Mouse (Mus musculus) embryo, embryonic 11 days (tissue): ENCODE results near the gene Acer1.

ENCODE experiments used
- DNase-seq: peaks from one replicate; pipeline ENCODE4 v3.0.0-alpha.2; 2015

Acer1 gene

DNA sequence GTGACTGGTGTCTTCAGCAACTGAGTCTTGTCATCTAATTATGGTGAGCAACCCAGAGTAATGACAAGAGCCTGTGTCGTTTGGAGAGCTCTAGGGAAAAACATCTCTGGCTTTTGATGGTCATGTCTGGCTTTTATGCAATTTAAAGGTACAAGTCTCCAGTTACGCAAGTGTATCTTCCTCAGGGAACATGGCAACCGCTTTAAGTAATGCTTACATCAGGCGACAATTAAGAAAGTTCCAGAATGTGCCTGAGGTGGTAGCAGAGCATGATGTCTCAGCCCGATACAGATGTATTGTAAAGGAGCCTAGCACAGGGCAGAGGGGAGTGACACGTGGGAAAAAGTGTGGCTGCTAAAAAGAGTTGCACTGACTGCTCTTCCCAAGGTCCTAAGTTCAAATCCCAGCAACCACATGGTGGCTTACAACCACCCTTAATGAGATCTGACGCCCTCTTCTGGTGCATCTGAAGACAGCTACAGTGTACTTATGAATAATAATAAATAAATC lies 7.0 kb upstream of the Acer1 start:
- DNase-seq, result no peak

DNA sequence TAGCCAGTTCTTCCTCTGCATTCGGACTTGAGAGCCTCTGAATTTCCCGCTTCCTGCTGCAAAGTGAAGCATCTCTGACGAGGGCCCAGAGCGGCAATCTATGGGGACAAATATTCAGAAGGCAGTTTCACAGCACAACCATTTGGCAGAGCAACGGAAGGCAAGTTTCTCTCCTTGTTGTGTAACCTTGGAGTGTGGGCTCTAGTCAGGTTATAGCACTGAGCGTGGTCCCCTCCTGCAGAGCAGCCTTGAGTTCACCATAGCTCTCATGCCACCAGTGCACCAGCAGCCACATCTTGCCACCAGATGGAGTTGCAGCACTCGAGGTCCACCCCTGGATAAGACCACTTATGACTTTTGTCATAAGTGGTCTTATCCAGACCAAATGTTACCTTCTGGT lies 6.5 kb upstream of the Acer1 start:
- DNase-seq, result no peak

DNA sequence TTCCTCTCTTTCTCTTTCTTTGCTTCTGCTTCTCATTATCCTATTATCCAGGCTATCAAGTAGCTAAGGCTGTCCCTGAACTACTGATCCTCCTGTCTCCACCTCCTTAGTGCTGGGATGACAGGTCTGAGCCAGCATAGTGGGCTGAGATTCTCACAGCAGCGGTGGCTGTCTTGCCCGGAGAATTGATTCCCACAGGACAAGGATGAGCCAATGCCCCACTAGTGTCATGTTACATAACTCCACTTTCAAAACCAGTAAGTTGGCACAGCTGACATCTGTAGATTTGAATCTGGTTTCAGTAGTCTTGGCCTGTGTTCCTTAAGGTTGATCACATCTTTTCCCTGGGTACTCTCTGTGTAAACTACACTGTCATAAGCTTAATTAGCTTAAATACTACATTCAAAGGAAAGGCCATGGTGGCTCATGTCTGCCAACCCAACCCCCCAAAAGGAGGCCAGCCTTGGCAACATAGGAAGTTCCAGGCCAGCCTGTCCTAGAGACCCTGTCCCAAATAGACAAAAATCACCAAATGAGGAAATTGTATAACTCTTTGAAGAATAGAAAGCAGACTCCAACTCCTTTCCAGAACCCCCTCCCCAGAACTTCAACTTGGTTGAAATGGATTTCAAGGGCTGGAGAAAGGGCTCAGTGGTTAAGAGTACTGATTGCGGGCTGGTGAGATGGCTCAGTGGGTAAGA lies 4.3 kb upstream of the Acer1 start:
- DNase-seq, result no peak

DNA sequence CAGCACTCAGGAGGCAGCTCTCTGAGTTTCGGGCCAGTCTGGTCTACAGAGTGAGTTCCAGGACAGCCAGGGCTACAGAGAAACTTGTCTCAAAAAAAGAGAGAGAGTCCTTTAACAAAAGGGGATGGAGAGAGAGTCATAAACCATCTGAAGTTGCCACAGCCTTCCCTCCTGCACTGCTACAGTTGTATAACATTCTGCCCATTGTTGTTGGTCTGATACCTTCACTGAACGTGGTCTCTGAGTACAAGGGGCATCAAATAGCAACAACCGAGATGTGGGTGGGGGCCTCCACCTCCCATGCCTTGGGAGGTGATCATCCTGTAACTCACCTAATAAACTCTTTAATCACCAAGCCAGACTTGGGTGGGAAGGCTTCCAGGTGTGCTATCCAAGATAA lies 3.7 kb upstream of the Acer1 start:
- DNase-seq, result no peak

DNA sequence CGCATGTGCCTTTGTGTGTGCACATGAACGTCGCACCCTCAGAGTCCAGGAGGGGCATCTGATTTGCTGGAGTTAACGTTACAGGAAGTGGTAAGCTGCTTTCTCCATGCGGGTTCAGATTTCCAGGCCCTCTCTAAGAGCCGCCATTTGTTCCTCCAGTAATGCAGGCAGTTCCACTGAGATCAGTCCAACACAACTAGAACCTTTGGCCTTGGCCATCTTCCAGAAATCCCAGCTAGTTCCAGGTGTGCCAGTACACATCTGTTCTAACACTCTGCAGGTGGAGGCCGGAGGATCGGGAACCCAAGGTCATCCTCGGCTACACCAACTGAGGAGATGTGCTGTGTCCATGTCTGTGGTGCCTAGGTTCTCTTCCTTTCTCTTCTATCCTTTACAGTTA lies 3.0 kb upstream of the Acer1 start:
- no peak for DNase-seq

DNA sequence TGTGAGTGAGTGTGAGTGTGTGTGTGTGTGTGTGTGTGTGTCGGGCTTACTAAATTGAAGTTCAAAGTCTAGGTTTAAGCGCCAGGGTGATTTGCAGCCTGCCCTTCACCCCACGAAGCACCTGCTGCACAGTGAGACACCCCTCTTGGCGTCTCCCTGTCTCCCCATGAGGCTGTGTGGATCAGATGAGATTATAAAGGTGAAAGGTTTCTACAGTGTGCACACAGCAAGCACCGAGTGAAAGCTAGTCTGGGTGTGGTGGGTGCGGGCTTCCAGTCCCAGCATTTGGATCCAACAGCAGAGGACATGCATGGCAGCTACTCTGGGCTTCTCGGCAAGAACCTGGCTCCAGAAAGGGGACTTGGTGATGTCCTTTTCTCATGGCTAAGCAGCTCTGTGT lies 877 bp downstream of the Acer1 start:
- DNase-seq, result no peak

DNA sequence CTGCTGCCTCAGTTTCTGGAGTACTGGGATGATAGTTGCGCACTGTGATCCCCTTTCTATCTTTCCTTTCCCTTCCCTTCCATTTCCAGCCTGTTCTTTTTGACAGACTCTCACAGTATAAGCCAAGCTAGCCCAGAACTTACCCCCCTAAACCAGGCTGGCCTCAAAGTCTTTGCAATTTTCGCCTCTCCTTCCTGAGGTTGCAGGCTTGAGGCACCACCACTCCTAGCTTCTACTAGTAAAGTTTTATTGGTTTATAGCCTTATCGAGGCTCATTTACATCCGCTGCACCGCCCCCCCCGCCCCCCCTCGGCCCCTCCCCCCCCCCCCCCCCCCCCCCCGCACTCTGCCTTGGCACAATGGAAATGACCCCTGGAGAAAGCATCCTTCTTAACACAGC lies 2.4 kb downstream of the Acer1 start:
- DNase-seq, result no peak

DNA sequence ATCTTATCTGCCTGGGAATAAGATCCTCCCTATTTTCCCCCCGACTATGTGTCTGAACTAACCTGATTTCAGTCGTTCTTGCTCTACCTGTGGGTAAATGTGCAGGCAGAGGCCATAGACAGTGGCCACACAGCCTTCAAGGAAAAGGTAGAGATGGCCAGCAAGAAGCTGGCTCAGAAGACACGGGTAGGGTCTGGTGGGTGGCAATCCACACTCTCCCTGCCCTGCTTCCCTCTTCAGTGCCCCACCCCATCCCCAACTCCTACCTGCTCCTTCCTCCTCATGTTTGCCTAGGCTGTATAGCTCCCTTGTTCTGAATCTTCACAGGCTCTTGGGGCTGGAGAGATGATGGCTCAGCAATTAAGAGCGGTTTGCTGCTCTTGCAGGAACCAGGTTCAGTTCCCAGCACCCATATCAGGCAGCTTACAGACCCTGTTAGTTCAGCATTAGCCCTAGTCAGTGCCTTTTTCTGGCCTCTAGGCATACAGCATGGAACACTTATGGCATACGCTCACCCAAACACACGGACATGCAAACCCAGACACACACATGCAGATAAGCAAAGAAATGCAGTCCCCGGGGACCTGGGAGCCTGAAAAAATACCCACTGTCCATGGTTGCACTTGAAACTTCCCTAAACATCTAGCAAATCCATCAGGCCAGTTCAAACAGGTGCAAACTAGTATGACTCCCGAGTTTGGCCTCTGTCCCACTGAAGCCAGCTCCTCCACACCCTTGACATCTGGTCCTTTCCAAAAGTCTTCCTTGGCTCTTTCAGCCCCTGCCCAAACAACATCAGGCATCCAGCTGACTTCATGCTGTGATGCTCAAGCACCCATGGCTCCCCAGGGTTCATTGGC lies 5.2 kb downstream of the Acer1 start:
- no peak for DNase-seq

DNA sequence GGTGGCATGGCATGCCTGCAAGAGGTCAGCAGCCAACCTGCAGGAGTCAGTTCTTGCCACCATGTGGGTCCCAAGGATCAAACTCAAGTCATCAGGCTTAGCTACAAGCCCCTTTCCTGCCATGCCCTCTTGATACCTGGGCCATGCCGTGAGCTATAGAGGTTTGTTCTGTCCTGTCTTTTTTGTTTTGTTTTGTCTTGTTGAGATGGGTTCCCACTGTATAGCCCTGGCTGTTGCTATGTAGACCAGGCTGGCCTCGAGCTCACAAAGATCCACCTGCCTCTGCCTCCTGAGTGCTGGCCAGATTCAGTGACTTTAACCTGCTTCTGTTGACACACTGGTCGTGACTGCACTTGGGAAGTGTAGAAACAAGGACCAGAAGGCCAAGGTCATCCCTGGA lies 6.5 kb downstream of the Acer1 start:
- no peak for DNase-seq

DNA sequence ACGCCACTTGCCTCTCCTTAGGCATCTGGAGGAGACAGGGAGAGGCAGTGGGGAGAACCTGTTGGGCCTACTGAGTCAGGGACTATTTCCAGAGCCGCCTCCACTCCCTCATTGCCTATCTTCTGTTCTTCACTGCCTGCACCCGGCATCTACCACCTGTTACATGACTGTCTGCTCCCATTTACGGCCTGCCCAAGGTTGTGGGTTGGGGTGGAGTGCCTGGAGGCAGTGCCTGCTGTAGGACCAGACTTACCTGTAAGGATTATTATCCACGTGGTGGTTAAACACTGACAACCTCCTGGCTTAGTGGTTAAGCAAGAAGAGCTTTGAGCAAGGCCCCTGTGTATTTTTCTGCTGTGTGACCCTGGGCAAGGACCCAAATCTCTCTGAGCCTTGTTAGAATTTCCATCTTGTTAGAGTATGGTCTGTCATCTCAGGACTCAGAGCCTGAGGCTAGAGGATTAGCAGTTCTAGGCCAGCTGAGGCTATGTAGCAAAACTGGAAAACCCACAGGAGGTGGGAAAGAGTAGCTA lies 7.2 kb downstream of the Acer1 start:
- no peak for DNase-seq

DNA sequence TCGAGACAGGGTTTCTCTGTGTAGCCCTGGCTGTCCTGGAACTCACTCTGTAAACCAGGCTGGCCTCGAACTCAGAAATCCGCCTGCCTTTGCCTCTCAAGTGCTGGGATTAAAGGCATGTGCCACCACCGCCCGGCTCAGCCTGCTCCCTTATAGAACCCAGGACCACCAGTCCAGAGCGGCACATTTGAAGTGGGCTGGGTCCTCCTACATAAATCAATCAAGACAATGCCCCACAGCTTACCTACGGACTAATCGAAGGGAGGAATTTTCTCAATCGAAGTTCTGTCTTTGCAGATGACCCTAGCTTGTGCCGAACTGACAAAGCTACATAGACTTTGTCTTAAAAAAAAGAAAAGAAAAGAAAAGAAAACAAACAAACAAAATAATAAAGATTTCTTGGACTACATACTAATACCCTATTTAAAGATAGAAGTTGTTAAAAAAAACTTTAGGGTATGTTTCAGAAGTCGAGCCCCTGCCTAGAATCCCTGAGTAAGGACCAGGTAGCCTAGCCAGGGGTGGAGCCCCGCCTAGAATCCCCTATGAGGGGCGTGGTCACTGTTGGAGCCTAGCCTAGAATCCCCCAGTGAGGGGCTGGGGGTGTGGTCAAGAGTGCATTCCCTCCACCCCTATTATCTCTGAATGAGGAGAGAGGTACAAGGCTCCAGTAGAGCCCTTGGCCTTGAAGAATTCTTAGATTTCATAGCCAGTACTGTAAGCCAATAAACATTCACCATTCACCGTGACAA lies 7.8 kb downstream of the Acer1 start:
- DNase-seq, result peak; percentile 14

DNA sequence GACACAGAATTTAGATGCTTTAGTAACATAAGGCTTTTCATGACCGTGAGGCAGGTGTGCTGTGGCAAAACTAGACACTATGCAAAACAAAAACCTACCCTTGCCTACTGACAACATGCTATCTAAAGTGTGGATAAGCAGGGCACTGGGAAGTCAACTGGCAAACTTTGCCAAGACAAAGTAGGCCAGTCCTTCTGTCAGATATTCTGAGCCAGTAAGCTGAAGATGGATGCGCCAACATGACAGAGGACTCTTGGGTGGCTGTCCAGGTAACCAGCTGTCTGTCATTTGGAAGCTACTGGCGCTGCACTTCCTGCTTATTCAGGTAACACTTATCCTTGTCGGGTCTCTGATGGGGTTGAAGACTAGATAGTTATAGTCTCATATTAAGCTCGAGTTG lies 11.8 kb downstream of the Acer1 start:
- DNase-seq, result no peak

DNA sequence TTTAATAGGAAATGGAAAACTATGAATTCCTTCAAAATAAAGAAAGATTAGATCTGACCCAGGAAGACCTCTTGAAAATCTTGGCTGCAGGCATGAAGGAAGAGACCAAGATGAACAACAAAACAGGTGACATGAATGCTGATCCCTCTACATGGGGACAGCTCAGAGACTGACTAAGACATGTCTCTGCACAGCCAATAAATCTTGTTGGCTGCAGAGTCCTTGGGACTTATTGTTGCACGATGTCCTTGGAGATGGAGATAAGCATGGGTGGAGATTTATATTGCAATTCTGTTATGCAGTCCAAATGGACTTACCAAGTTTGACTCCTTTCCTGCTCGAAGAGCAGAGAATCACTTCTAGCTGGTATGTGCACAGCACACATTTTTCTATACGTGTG lies 12.6 kb downstream of the Acer1 start:
- DNase-seq, result no peak

DNA sequence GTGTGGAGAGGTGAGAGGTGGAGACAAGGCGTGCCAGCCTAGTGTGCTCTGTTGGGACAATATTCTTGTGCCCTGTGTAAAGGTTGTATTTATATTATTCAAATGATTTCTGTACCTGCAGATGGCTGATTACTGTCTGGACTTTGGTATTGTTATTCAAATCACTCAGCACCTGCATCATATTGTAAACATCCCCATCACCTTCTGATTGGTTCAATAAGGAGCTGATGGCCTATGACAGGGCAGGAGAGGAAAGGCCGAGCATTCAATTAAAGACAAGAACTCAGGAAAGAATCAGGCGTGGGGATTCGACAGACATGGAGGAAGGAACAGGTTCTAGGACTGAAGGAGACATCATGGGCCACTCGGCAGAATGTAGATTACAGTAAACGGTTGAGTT lies 18.3 kb downstream of the Acer1 start:
- no peak for DNase-seq

DNA sequence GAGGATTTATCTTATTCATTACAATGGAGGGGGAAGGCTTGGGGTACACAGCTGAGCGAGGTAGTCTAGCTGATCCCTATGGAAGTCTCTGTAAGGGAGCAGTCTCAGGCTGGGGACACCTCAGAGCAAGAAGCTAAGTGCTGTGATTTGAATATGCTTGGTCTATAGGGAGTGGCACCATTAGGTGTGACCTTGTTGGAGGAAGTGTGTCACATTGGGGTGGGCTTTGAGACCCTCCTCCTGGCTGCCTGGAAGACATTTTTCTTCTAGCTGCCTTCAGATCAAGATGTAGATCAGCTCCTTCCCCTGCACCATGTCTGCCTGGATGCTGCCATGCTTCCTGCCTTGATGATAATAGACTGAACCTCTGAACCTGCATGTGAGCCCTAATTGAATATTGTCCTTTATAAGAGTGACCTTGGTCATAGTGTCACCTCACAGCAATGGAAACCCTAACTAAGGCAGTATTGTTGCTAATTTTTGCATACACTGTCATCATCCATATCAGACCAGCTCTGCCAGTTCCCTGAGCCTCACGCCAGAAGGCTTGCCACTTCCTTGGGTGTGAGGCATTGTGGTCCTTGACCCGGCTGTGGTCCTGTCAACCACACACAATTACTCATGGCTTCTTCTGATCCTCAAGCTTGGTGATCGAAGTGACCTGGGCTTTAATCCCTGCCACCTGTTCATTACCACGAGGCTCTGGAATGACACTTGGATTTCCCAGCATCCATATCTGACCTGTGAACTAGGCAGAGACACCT lies 19.1 kb downstream of the Acer1 start:
- DNase-seq, result no peak

DNA sequence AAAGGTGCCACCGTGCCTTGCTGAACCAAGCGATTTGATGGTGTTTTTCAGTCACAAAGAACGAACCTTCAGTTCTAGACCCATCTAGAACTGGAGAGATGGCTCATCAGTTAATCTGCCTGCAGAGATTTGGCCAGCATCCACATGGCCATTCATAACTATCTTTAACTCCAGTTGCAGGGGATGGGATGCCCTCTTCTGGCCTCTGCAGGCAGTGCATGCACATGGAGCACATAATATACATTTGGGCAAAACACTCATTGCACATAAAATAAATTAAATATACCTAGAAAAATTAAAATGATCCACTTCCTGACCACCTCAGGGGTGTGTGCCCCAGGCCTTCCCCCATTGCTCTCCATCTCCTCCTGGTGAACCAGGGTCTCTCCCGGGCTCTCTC lies 20.0 kb downstream of the Acer1 start:
- no peak for DNase-seq

DNA sequence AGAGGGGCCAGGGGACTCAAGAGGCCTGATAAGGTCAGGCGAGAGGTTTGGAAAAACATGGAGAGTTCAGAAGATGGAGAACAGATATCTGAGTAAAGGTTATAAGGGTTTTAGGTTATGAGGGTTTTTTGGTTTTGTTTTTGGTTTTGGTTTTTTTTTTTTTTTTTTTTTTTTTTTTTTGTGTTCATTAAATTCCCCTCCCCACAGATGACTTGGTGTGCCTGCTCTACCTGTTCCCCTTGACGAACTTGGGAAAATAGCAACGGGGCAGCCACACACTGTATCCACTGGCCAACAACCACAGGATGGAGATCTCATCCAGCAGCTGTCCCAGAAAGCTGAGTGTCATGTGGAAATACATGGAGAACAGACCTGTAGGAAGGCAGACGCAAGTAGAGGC lies 23.3 kb downstream of the Acer1 start:
- no peak for DNase-seq

DNA sequence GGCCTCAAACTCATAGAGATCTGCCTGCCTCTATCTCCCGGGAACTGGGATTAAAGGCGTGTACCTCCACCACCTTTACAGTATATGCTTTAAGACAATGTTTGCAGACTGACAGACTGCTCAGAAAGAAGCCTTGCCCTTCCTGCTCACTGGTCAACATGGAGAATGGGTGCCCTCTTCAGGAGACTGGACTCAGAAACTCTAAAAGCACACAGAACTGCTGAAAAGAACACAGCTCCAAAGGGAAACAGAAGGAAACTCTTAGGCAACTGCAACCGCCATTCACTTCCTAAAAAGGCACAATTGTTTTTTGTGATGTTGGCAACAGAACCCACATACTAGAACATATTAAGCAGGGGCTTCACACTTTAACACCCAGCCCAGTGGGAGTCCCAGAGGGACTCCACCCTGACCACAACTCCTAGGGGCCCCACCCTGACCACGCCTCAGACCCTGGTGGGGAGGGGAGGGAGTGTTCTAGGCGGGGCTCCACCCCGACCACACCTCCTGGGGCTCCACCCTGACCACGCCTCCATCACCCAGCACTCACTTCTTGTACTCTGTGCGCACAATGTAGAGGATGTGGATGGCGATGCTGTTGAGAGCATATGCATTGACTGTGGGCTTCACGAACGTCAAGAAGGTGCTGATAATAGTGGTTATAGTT lies 24.0 kb downstream of the Acer1 start:
- DNase-seq, result peak; percentile 12

DNA sequence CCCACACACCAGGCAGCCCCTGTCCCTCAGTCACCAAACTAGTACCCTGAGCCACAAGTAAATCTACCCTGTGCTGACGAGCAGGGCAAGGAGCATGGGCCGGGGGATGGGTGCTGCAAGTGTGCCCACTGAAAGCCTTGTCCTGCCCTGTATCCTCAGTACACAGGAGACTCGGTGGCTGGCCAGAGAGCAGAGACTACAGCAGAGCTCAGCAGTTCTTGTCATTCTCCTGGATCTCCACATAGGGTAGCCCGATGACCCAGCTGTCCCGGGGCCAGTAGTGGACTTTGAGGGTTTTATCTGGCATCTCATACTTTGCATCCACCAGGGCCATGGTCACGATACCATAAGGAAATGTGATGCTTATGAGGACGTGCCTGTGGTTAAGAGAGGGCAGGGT lies 27.1 kb downstream of the Acer1 start:
- DNase-seq, result no peak

DNA sequence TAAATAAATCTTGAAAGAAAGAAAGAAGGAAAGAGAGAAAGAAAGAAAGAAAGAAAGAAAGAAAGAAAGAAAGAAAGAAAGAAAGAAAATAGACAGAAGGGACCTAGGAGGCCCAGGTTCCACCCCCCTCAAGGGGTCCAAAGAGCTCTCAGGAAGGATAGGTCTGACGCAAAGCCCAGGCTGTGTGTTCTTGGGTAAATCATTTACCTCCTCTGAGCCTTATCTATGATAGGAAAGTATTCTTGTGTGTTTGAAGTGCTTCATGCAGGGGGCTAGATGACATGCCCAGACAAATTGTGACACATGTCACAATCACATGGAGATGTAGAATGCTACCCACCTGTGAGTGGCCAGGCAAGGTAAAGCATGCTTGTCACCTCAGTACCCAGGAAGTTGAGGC lies 29.3 kb downstream of the Acer1 start:
- DNase-seq, result no peak

DNA sequence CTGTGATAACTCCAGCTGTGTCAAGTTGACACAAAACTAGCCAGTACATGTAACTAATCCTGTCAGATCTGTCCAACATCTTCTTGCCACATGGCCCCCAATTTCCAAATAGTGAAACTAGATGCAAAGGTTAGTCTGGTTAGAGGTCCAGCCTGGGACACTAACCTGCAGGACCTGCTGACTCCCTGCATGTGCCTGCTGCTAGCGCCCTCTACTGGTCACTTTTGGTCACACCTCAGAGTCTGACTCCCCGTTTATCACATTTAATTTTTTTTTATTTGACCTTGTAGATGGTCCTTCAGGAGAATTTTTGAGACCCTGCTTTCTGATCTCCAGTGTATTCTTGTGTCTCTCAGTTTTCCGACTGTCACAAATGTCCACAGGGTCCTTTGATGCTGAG lies 31.0 kb downstream of the Acer1 start:
- DNase-seq, result peak; percentile 57

DNA sequence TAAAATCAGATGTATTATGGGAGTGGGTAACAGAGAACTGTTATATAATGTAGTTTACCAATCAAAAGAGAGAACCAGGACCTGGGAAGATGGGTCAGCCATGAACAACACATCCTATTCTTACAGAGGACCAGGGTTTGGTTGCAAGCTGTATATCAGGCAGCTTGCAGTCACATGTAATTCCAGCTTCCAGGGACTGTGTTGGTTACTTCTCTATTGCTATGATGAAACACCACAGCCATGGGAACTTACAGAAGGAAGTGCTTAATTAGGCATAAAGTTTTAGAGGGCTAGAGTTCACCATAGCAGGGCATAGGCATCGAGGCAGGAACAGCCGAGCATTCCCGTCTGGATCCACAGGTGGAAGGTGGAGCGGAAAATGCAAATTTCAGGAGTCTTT lies 43.2 kb downstream of the Acer1 start:
- DNase-seq, result no peak
